Mouse (Mus musculus) midbrain, embryonic 11.5 days (tissue): ENCODE measurements at regions not wholly inside any gene's neighbourhood (a gene's known extent, or its start where the extent isn't known, plus 50 kb on each side); places are given as distances from the start of the nearest gene placed in this dataset.

Source experiments
- ATAC-seq: fragments of 200-750 bp; cut with Nextera tagmentation; 2 replicates; pipeline ENCODE4 v1.8.0; 2017; ENCODE audit warnings: moderate TSS enrichment, moderate library complexity; ENCODE audit not compliant: low FRiP score
- DNase-seq: peaks from one replicate; pipeline ENCODE4 v3.0.0; 2015; ENCODE audit warnings: low spot score; ENCODE audit errors: missing footprints
- H3K27ac ChIP-seq: fragments of 300-500 bp; sonication (generic); 2 replicates; pipeline ENCODE4 v1.5.1; 2014; ENCODE audit warnings: low read depth, low read length
- H3K27me3 ChIP-seq: fragments of 300-500 bp; sonication (generic); 2 replicates; pipeline ENCODE4 v1.6.1; 2014; ENCODE audit warnings: mild to moderate bottlenecking, low read length, moderate library complexity, mixed read lengths; ENCODE audit not compliant: control insufficient read depth, insufficient read depth
- H3K36me3 ChIP-seq: fragments of 300-500 bp; sonication (generic); 2 replicates; pipeline ENCODE4 v1.6.1; 2014; ENCODE audit warnings: mild to moderate bottlenecking, low read length, moderate library complexity, mixed read lengths; ENCODE audit not compliant: control insufficient read depth, insufficient read depth
- H3K4me1 ChIP-seq: fragments of 300-500 bp; sonication (generic); 2 replicates; pipeline ENCODE4 v1.6.1; 2014; ENCODE audit warnings: low read length; ENCODE audit not compliant: control insufficient read depth, insufficient read depth
- H3K4me2 ChIP-seq: fragments of 300-500 bp; sonication (generic); 2 replicates; pipeline ENCODE4 v1.6.1; 2014; ENCODE audit warnings: mild to moderate bottlenecking, moderate library complexity
- H3K4me3 ChIP-seq: fragments of 300-500 bp; sonication (generic); 2 replicates; pipeline ENCODE4 v1.5.1; 2014; ENCODE audit warnings: low read depth, low read length
- H3K9ac ChIP-seq: fragments of 300-500 bp; sonication (generic); 2 replicates; pipeline ENCODE4 v1.6.1; 2014; ENCODE audit warnings: low read length
- H3K9me3 ChIP-seq: fragments of 300-500 bp; sonication (generic); 2 replicates; pipeline ENCODE4 v1.6.1; 2016; ENCODE audit warnings: low read length; ENCODE audit not compliant: control insufficient read depth
- WGBS: fragments of 180-500 bp; shearing (Covaris S2); extraction: QIAGEN DNeasy Blood & Tissue Kit; methylation state at CpG from one replicate; pipeline ENCODE4 v1.1.7; 2014; 5-methylcytosine and 5-hydroxymethylcytosine counted together

- ATAC-seq (no peak), DNase-seq (no peak)
- Histone ChIP-seq H3K4me3 (no peak overlapping the region), H3K9me3 (peaks cover 3% of the 10 kb centered on the region; the same call in 1 of the 2 replicates), H3K27ac (no peak overlapping the region), H3K27me3 (no peaks in the 10 kb centered on the region), H3K4me2 (no peak overlapping the region), H3K9ac (no peak overlapping the region), H3K36me3 (no peaks in the 10 kb centered on the region), H3K4me1 (no peaks in the 10 kb centered on the region)
- 90% methylated on average over 4 of the region's 4 CpGs for WGBS
Observed at GRCm38 (mm10) chr15:97548354-97548753, 157.3 kb downstream of the Rpap3 start.

- ATAC-seq, result no peak
- WGBS, result 85% methylated on average over 11 of the region's 11 CpGs
Observed at GRCm38 (mm10) chr15:97545034-97545433, 160.6 kb downstream of the Rpap3 start.

GRCm38 (mm10) chr15:97541646-97542045 lies 164.0 kb downstream of the Rpap3 start:
- Histone ChIP-seq H3K27me3 (no peaks in the 10 kb centered on the region; the same call in 1 of the 2 replicates), H3K9me3 (no peaks in the 10 kb centered on the region), H3K4me3 (no peak overlapping the region), H3K36me3 (no peaks in the 10 kb centered on the region), H3K4me1 (no peaks in the 10 kb centered on the region), H3K9ac (no peak overlapping the region), H3K27ac (no peak overlapping the region), H3K4me2 (no peak overlapping the region)
- WGBS, result 79% methylated on average over 9 of the region's 9 CpGs
- ATAC-seq (no peak), DNase-seq (no peak)

More at GRCm38 (mm10) chr15:97545034-97545433, 160.6 kb downstream of the Rpap3 start:
- peaks cover 3% of the 10 kb centered on the region; the same call in 1 of the 2 replicates for H3K9me3 ChIP-seq
- no peaks in the 10 kb centered on the region for H3K4me1 ChIP-seq
- H3K27ac ChIP-seq, result no peak overlapping the region
- no peak overlapping the region for H3K4me2 ChIP-seq
- H3K4me3 ChIP-seq, result no peak overlapping the region
- no peak for DNase-seq
- H3K36me3 ChIP-seq, result no peaks in the 10 kb centered on the region
- H3K9ac ChIP-seq, result no peak overlapping the region
- no peaks in the 10 kb centered on the region; the same call in 1 of the 2 replicates for H3K27me3 ChIP-seq

- Histone ChIP-seq H3K4me3 (no peak overlapping the region), H3K4me1 (no peaks in the 10 kb centered on the region), H3K27me3 (no peaks in the 10 kb centered on the region), H3K36me3 (no peaks in the 10 kb centered on the region), H3K27ac (no peak overlapping the region), H3K4me2 (no peak overlapping the region), H3K9ac (no peak overlapping the region), H3K9me3 (no peaks in the 10 kb centered on the region)
- 91% methylated on average over 12 of the region's 12 CpGs for WGBS
- ATAC-seq, result no peak
- DNase-seq, result no peak
Observed at GRCm38 (mm10) chr15:97536145-97536544, 169.5 kb downstream of the Rpap3 start.

GRCm38 (mm10) chr15:97534878-97535277 lies 170.7 kb downstream of the Rpap3 start:
- ATAC-seq, result no peak
- Histone ChIP-seq H3K27me3 (no peaks in the 10 kb centered on the region), H3K4me3 (no peak overlapping the region), H3K9me3 (no peaks in the 10 kb centered on the region), H3K36me3 (no peaks in the 10 kb centered on the region), H3K9ac (no peak overlapping the region), H3K4me1 (no peaks in the 10 kb centered on the region), H3K4me2 (no peak overlapping the region), H3K27ac (no peak overlapping the region)
- WGBS, result 70% methylated on average over 5 of the region's 5 CpGs
- no peak for DNase-seq

GRCm38 (mm10) chr15:97533553-97534291 lies 171.9 kb downstream of the Rpap3 start:
- no peak for DNase-seq
- Histone ChIP-seq H3K4me2 (no peak overlapping the region), H3K9me3 (no peaks in the 10 kb centered on the region), H3K27ac (no peak overlapping the region), H3K27me3 (no peaks in the 10 kb centered on the region), H3K9ac (no peak overlapping the region), H3K36me3 (no peaks in the 10 kb centered on the region), H3K4me3 (no peak overlapping the region), H3K4me1 (no peaks in the 10 kb centered on the region)
- WGBS, result 88% methylated on average over 12 of the region's 12 CpGs
- no peak for ATAC-seq

- 76% methylated on average over 10 of the region's 10 CpGs for WGBS
- no peak overlapping the region for H3K9ac ChIP-seq
- H3K4me1 ChIP-seq, result no peaks in the 10 kb centered on the region
- H3K36me3 ChIP-seq, result no peaks in the 10 kb centered on the region
- no peak for DNase-seq
- no peak overlapping the region for H3K4me3 ChIP-seq
- no peak overlapping the region for H3K27ac ChIP-seq
- no peak overlapping the region for H3K4me2 ChIP-seq
- no peaks in the 10 kb centered on the region for H3K27me3 ChIP-seq
- H3K9me3 ChIP-seq, result no peaks in the 10 kb centered on the region
- no peak for ATAC-seq
Observed at GRCm38 (mm10) chr15:97532346-97532910, 173.2 kb downstream of the Rpap3 start.

GRCm38 (mm10) chr15:97528291-97529050 lies 177.2 kb downstream of the Rpap3 start:
- Histone ChIP-seq H3K4me3 (no peak overlapping the region), H3K27me3 (no peaks in the 10 kb centered on the region), H3K36me3 (no peaks in the 10 kb centered on the region), H3K4me1 (no peaks in the 10 kb centered on the region), H3K9ac (no peak overlapping the region), H3K9me3 (no peaks in the 10 kb centered on the region), H3K4me2 (no peak overlapping the region), H3K27ac (no peak overlapping the region)
- DNase-seq, result no peak
- ATAC-seq, result no peak
- 89% methylated on average over 11 of the region's 11 CpGs for WGBS

- no peaks in the 10 kb centered on the region for H3K36me3 ChIP-seq
- H3K4me2 ChIP-seq, result no peak overlapping the region
- no peaks in the 10 kb centered on the region for H3K4me1 ChIP-seq
- H3K9ac ChIP-seq, result no peak overlapping the region
- no peak overlapping the region for H3K4me3 ChIP-seq
- H3K27ac ChIP-seq, result no peak overlapping the region
- 88% methylated on average over 2 of the region's 2 CpGs for WGBS
- no peaks in the 10 kb centered on the region for H3K9me3 ChIP-seq
- no peaks in the 10 kb centered on the region for H3K27me3 ChIP-seq
- no peak for ATAC-seq
- no peak for DNase-seq
Observed at GRCm38 (mm10) chr15:97520395-97520794, 185.2 kb downstream of the Rpap3 start.
